Mouse (Mus musculus) ZHBTc4 (cell line): ENCODE results near the gene Wdr91.

Experiments used
- DNase-seq: peaks from one replicate; pipeline ENCODE4 v3.0.0-alpha.2; 2011; ENCODE audit warnings: low read depth, low spot score

Gene Wdr91

GRCm38 (mm10) chr6:34879101-34879740 lies 31.5 kb downstream of the Wdr91 start:
- DNase-seq, result no peak

DNA sequence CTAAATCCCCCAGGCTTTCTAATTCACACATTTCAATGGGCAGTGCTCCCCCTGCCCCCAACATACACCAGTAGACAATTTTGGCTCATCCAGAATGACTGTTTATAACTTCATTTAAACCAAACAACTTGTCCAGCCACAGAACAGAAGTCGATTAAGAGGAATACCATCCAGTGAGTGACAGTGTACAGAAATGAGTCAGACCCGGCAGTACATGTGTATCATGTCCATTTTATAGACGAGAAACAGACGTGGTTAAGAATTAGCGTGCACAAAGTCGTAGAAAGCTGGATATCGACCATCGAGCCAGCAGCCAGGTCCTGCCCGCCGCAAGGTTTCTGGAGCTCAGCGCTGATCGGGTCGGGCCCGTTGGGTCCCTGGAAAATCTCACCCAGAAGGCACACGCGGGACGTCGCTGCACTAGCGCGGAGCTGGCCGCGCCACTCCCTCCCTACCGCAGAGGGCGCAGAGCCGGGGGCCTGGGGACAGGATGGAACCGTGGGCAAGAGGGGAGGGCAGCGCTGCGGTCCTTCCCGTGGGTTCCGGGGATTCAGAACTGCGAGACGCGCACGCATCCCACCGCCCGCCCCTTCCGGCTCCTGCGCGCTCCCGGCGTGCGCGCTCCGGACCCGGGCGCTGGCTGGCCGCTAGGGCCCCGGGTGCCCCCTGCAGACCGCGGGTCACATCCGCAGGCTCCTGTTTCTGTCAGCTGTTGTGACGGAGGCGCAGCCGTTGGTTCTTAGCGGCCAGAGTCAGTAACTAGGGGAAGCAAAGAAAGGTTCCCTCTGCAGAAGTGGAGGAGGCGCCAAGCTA lies 33.0 kb downstream of the Wdr91 start, which contains the start of gene Cyren:
TSS of gene Cyren (minus strand) at position 552 of the 813 bp plus-strand sequence.
- peak; percentile 95 for DNase-seq

GRCm38 (mm10) chr6:34876835-34877156 lies 33.9 kb downstream of the Wdr91 start:
- no peak for DNase-seq

- no peak for DNase-seq
These were observed 34.5 kb downstream of the Wdr91 start for GRCm38 (mm10) chr6:34875966-34876834.

- DNase-seq, result no peak
These were observed 35.4 kb downstream of the Wdr91 start for GRCm38 (mm10) chr6:34875268-34875761.

DNA sequence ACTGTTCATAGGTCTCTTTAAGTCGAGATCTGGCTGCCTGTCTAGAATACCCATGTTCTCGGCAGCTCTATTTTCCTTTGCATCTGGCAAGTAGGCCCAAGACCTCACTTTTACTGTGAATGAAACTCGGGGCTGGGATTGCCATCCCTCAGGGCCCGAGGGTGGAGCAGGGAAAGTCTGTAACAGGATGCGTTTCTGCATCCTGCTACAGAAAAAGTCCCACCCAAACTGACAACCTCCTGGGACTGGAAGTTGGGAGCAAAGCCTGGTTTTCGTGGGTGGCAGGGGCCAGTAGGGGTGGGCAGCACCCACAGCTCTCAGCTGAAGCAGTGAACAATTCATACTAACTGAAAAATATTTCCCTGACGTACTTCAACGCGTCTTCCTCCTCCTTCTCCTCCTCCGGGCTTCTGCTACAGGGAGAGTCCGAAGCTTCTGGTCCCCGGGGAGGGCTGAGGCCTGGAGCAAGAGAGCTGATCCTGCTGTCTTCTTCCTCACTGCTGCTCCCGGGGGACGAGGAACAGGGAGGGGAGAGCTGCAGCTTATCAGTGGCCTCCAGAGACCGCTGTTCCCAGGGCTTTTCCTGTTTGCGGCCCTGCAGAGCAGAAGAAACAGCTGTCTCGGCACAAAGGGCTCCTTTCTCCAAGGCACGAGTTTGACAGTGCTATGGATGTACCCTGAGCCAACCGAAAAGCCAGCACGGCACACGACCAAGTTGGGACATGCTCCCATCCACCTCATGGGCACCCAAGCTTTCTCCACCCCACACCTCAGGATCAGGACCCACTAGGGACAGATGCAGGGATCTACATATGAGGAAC lies 36.4 kb downstream of the Wdr91 start:
- DNase-seq, result no peak

- no peak for DNase-seq
These were observed 37.8 kb downstream of the Wdr91 start for GRCm38 (mm10) chr6:34872871-34873270.

DNA sequence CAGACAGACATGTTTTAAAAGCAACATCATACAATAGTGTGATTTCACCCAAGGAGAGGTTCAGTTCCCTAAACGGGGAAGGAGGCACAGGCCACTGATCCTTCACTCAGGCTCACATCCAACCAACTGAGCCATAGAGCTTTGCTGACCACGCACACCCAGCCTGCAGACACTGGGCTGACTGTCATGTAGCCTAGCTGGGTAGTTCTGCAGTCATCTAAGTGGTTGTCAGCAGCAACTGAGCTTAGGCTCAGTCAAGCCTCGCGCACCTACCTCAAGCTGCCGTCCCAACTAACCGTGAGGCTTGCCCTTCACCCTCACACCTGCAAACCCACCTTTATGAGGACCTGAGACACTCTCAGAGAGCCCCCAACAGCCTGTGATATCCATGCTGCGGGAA lies 38.7 kb downstream of the Wdr91 start:
- DNase-seq, result no peak

GRCm38 (mm10) chr6:34870724-34871123 lies 40.0 kb downstream of the Wdr91 start:
- no peak for DNase-seq

GRCm38 (mm10) chr6:34870136-34870535 lies 40.5 kb downstream of the Wdr91 start:
- no peak for DNase-seq

- DNase-seq, result no peak
These were observed 41.3 kb downstream of the Wdr91 start for GRCm38 (mm10) chr6:34869225-34869915.

DNA sequence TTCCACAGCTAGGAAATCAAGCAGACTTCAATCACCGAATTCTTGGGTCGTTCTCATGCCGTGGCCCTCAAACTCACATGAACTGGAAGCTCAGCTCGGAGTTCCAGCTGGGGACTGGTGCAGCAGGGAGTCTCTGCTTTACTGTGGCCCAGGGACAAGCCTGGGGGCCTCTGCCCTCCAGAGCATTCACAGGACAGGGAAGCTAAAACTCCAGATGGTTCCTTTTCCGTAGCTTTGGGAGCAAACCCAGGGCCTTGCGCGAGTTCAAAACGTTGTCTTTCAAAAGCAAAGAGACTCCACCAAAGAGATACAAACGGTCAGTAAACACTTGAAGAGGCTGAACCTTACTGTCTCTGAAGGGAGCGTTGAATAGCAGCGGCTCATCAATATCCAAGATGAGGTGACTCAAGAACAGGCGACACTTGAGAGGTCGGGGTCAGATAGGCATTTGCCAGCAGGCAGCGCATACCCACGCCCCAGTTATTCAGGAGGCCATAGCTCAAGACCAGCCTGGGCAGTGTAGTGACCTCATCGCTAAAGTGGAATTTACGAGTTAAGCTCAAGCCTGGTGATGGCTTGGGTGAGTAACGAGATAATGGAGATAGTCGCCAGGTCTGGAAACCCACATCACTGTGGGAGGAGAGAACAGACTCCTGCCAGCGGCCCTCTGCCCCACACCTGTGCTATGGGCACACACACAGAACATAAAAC lies 42.0 kb downstream of the Wdr91 start:
- no peak for DNase-seq

- no peak for DNase-seq
These were observed 42.7 kb downstream of the Wdr91 start for GRCm38 (mm10) chr6:34867995-34868350.

GRCm38 (mm10) chr6:34867301-34867994 lies 43.2 kb downstream of the Wdr91 start:
- DNase-seq, result no peak

DNA sequence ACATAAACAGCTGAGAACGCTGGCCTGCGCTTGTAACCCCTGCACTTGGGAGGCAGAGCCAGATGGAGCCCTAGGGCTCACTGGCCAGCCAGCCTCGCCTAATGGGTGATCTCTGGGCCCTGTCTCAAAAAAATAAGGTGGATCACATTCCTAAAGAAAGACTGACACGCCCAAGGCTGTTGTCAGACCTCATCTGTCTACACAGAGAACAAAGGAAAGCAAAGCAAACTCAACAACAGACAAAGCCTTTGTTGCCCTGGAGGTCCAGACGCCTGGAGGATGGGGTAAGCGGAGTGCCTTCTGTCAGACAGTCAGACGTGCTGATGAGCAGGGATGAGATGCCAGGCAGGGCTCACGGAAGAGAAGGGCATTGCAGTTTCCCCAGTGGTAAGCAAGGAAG lies 43.9 kb downstream of the Wdr91 start:
- peak; percentile 89 for DNase-seq

GRCm38 (mm10) chr6:34865711-34866593 lies 44.7 kb downstream of the Wdr91 start:
- DNase-seq, result no peak

DNA sequence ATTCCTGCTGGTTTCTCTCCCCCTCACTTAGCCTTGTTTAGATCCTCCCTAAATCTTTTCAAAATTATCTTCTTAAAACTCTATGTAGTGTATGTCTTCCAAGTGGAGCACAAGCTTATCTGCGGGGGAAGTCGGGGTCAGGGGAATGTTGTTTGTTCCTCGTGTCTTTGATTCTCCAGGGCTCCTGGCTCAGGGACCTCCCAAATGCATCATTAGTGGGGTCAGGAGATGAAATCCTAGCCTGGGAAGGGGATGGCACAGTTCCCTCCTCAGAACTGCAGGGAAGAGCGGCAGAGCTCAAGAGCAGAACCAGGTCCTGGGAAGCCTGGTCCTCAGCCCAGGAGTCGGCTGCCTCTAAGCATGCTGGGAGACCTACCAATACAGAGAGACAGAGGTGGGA lies 45.5 kb downstream of the Wdr91 start:
- DNase-seq, result no peak

DNA sequence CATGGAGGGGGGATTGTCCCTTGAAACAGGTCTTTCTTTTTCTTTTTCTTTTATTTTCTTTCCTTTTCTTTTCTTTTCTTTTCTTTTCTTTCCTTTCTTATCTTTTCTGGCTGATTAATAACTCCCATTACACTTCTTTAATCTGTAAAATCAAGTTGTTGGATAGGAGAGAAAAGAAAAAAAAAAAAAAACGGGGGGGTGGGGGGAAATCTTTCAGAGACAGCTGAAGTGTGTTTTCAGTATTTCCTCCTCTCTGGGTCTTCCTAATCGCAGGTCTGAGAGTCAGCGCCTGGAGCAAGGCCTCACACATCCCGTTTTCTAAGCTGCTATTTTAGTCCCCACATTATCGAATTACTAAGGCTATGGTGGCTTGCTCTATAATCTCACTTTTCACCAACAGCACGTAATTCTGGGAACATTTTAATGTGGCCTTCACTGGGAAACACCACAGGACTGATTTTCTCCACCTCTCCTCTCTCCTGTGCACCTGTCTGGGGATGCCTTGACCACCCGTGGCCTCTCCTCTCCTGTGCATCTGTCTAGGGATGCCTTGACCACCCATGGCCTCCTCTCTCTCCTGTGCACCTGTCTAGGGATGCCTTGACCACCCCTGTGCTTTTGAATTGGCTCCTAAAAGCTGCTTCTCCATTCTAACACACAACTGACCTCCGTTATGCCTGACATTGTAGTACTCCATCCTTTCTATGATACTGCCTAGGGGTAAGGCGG lies 46.7 kb downstream of the Wdr91 start:
- DNase-seq, result no peak
